Mouse (Mus musculus) bone marrow macrophage, adult 2 months (primary cell): Measurements from ENCODE around the gene Zdhhc7.

Source experiments
- CTCF ChIP-seq: IDR thresholded peaks from 2 replicates; pipeline ENCODE4 v1.5.1; 2012; ENCODE audit warnings: low read depth, mild to moderate bottlenecking, low read length, moderate library complexity
- POLR2A ChIP-seq: IDR thresholded peaks from 2 replicates; pipeline ENCODE4 v1.6.1; 2012; ENCODE audit warnings: mild to moderate bottlenecking, low read depth, low read length, borderline replicate concordance

- TF ChIP-seq POLR2A = no peak
- TF ChIP-seq CTCF = no peak
These were observed 35.7 kb downstream of the Zdhhc7 start for GRCm38 (mm10) chr8:120065611-120066010.
